Mouse (Mus musculus): Measurements from ENCODE around the gene Trim31. TPM values are rescaled to one million over a fixed set of nuclear protein-coding genes. Genes with fewer than 3 reads are reported as not detected.

The Trim31 gene
- total and polyA plus RNA-seq, 3 experiments, result not detected

DNA sequence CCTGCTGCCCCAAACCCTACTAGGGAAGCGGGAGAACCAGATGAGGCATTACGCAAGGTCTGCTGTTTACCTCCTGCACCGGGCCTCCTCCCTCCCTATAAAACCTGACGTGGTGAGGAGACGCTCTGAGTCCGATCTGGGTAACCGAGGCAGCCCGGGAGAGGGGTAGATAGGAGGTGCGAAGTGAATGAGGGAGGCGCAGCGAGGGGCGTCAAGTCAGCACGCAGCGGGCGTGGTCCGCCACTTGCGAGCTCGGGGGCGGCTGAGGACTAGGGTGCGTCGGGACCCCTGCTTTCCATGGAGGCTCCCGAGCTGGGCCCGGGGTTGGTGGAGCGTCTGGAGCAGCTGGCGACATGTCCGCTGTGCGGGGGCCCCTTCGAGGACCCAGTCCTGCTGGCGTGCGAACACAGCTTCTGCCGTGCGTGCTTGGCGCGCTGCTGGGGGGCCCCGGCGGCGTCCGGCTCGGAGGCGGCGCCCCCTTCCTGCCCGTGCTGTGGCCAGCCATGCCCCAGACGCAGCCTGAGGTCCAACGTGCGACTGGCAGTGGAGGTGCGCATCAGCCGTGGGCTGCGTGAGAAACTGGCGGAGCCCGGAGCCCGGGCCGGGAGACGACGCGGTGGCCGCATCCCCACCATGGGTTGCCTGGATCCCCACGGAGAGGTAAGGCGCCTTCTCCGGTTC is 45.0 kb downstream of the Trim31 start, which contains the start of gene Rnf39:
Rnf39 (plus strand) TSS at position 128 of the 681 bp plus-strand sequence.
- Histone ChIP-seq H3K27ac (ENCODE audit: control insufficient read depth, low read depth, low read length) (no peak within 1 kb of the TSS), H3K9ac (ENCODE audit: control insufficient read depth, low read depth, low read length, poor library complexity, severe bottlenecking) (no peak within 1 kb of the TSS), H3K36me3 (ENCODE audit: control insufficient read depth in 1 of 2, insufficient read depth in 2 of 2, low read length in 2 of 2) (no peaks in the 10 kb centered on the region), H3K4me1 (ENCODE audit: control insufficient read depth in 1 of 2, insufficient read depth in 2 of 2, low read length in 2 of 2) (peaks cover 0 to under 1% of the 10 kb centered on the region in 2 experiments; a peak in 1 of 4 replicates), H3K79me2 (ENCODE audit: control insufficient read depth, insufficient read depth, low read length, poor library complexity) (no peaks in the 10 kb centered on the region), H3K9me3 (replicated peaks; ENCODE audit: insufficient read depth, low read length) (no peaks in the 10 kb centered on the region), H3K4me3 (ENCODE audit: control insufficient read depth in 1 of 2, insufficient read depth in 1 of 2, low read depth in 2 of 2, low read length in 2 of 2) (no peak within 1 kb of the TSS), H3K27me3 (ENCODE audit: control insufficient read depth in 1 of 2, insufficient read depth in 2 of 2, low read length in 2 of 2) (peaks cover 2% of the 10 kb centered on the region in 2 experiments)
- no peak for DNase-seq (ENCODE audit: low read depth, low spot score)
- TF ChIP-seq BHLHE40 (IDR thresholded peaks at IDR 0.05; ENCODE audit: borderline replicate concordance, low read depth, low read length) (no peak), ELF1 (IDR thresholded peaks at IDR 0.05; ENCODE audit: low read depth, low read length) (no peak), ZMIZ1 (IDR thresholded peaks at IDR 0.05; ENCODE audit: low read depth, low read length) (no peak), ZKSCAN1 (IDR thresholded peaks at IDR 0.05; ENCODE audit: low read depth, low read length) (no peak), MAX (IDR thresholded peaks at IDR 0.05; ENCODE audit: low read length) (no peak), POLR2AphosphoS2 (IDR thresholded peaks at IDR 0.05; ENCODE audit: low read length) (no peak), MXI1 (IDR thresholded peaks at IDR 0.05; ENCODE audit: low read depth, low read length) (no peak), TBP (IDR thresholded peaks at IDR 0.05; ENCODE audit: low read depth, low read length) (no peak), MYC (IDR thresholded peaks at IDR 0.05; ENCODE audit: low read depth, low read length) (no peak), SIN3A (IDR thresholded peaks at IDR 0.05; ENCODE audit: low read length) (no peak), GABPA (IDR thresholded peaks at IDR 0.05; ENCODE audit: low read depth, low read length) (no peak), MAFK (IDR thresholded peaks at IDR 0.05; ENCODE audit: borderline replicate concordance, low read depth, low read length) (no peak)

DNA sequence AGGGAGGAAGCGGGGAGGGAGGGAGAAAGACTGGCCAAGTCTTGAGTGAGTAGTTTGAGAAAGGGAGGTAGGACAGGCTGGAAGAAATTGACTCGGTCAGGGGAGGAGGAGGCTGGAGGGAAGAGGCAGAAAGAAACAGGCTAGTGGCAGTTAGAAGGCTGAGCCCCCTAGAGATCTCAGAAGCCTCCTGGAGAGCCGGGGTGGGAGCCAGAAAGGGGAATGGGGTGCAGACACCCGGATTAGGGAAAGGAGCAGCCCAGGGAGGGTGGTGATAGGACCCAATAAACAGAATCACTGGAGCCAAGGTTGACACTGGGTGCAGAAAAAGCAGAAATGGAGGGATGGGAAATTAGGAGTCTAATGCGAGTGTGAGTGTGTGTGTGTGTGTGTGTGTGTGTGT is 45.8 kb downstream of the Trim31 start:
- H3K79me2 ChIP-seq (ENCODE audit: control insufficient read depth, insufficient read depth, low read length, poor library complexity), result no peaks in the 10 kb centered on the region
- H3K27me3 ChIP-seq (ENCODE audit: control insufficient read depth in 1 of 2, insufficient read depth in 2 of 2, low read length in 2 of 2), result peaks cover 2% of the 10 kb centered on the region in 2 experiments
- H3K9ac ChIP-seq (ENCODE audit: control insufficient read depth, low read depth, low read length, poor library complexity, severe bottlenecking), result no peak overlapping the region
- H3K27ac ChIP-seq (ENCODE audit: control insufficient read depth, low read depth, low read length), result no peak overlapping the region
- no peak for DNase-seq (ENCODE audit: low read depth, low spot score)
- H3K4me3 ChIP-seq (ENCODE audit: control insufficient read depth in 1 of 2, insufficient read depth in 1 of 2, low read depth in 2 of 2, low read length in 2 of 2), result no peak overlapping the region
- TF ChIP-seq CHD1 (IDR thresholded peaks at IDR 0.05; ENCODE audit: low read depth, low read length) (no peak), ZMIZ1 (IDR thresholded peaks at IDR 0.05; ENCODE audit: low read depth, low read length) (no peak), BHLHE40 (IDR thresholded peaks at IDR 0.05; ENCODE audit: borderline replicate concordance, low read depth, low read length) (no peak), MEF2A (IDR thresholded peaks at IDR 0.05; ENCODE audit: extremely low read depth, insufficient replicate concordance, low read depth, low read length, poor library complexity, severe bottlenecking) (no peak), TBP (IDR thresholded peaks at IDR 0.05; ENCODE audit: low read depth, low read length) (no peak), E2F4 (IDR thresholded peaks at IDR 0.05; ENCODE audit: borderline replicate concordance, low read depth, low read length) (no peak), POLR2A (IDR thresholded peaks at IDR 0.05; ENCODE audit: control insufficient read depth in 1 of 2, insufficient read depth in 1 of 2, low read depth in 1 of 2, low read length in 2 of 2, poor library complexity in 1 of 2) (no peak), SIN3A (IDR thresholded peaks at IDR 0.05; ENCODE audit: low read length) (no peak), MAFK (IDR thresholded peaks at IDR 0.05; ENCODE audit: borderline replicate concordance, low read depth, low read length) (no peak), MYC (IDR thresholded peaks at IDR 0.05; ENCODE audit: low read depth, low read length) (no peak), ZNF384 (IDR thresholded peaks at IDR 0.05; ENCODE audit: low read depth, low read length) (no peak), USF2 (IDR thresholded peaks at IDR 0.05; ENCODE audit: borderline replicate concordance in 1 of 2, insufficient read depth in 1 of 2, low read depth in 1 of 2, low read length in 2 of 2) (no peak), HCFC1 (IDR thresholded peaks at IDR 0.05; ENCODE audit: low read depth, low read length) (no peak), ETS1 (IDR thresholded peaks at IDR 0.05; ENCODE audit: low read depth, low read length) (no peak), GATA1 (IDR thresholded peaks at IDR 0.05; ENCODE audit: low read depth, low read length) (no peak)
- H3K36me3 ChIP-seq (ENCODE audit: control insufficient read depth in 1 of 2, insufficient read depth in 2 of 2, low read length in 2 of 2), result no peaks in the 10 kb centered on the region
- H3K4me1 ChIP-seq (ENCODE audit: control insufficient read depth in 1 of 2, insufficient read depth in 2 of 2, low read length in 2 of 2), result no peaks in the 10 kb centered on the region
- H3K9me3 ChIP-seq (replicated peaks; ENCODE audit: insufficient read depth, low read length), result no peaks in the 10 kb centered on the region

All from MEL (cell line).